Mouse (Mus musculus) limb, embryonic 10.5 days (tissue): ENCODE measurements at regions not wholly inside any gene's neighbourhood (a gene's known extent, or its start where the extent isn't known, plus 50 kb on each side); places are given as distances from the start of the nearest gene placed in this dataset.
"Not testable (repeated sequence)": the region's sequence is repeated elsewhere in the genome, so short reads cannot be mapped to it uniquely, and the experiment has no call there.

ENCODE experiments used
- DNase-seq: peaks from one replicate; pipeline ENCODE4 v3.0.0-alpha.2; 2017; ENCODE audit warnings: low spot score
- H3K27ac ChIP-seq: fragments of 300-500 bp; sonication (generic); 2 replicates; pipeline ENCODE4 v1.5.1; 2016; ENCODE audit warnings: mild to moderate bottlenecking
- H3K27me3 ChIP-seq: fragments of 300-500 bp; sonication (generic); 2 replicates; pipeline ENCODE4 v1.6.1; 2016; ENCODE audit warnings: low read depth, mild to moderate bottlenecking; ENCODE audit not compliant: poor library complexity, severe bottlenecking
- H3K36me3 ChIP-seq: fragments of 300-500 bp; sonication (generic); 2 replicates; pipeline ENCODE4 v1.6.1; 2016; ENCODE audit warnings: mild to moderate bottlenecking, moderate library complexity
- H3K4me1 ChIP-seq: fragments of 300-500 bp; sonication (generic); 2 replicates; pipeline ENCODE4 v1.6.1; 2016
- H3K4me3 ChIP-seq: fragments of 300-500 bp; sonication (generic); 2 replicates; pipeline ENCODE4 v1.5.1; 2016; ENCODE audit warnings: mild to moderate bottlenecking, moderate library complexity
- H3K9me3 ChIP-seq: fragments of 300-500 bp; sonication (generic); replicated peaks from 2 replicates; pipeline ENCODE4 v1.6.1; 2016; ENCODE audit warnings: mild to moderate bottlenecking
- WGBS: fragments of 180-500 bp; shearing (Covaris S2); methylation state at CpG from one replicate; pipeline ENCODE4 v1.1.7; 2016; 5-methylcytosine and 5-hydroxymethylcytosine counted together

DNA sequence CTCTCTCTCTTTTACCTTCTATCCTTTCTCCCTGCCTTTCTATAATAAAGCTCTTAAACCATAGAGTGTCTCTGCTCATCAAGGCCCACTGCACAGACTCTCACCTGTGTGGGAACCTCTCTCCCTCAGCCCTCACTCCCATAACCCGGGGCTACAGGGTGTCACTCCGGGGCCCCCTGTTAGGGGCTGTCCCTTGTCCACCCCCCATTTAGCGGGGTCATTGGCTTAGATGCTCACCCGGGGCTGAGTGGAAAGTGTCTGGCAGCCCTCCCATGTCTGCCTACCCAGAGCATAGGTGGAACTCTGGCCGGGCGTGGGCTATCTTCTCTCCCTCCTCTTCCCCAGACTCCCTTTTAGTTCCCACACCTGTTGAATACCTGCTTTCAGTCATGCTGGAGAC lies 116.4 kb downstream of the Zfp993 start:
- H3K9me3 ChIP-seq, result peaks cover 22% of the 10 kb centered on the region

DNA sequence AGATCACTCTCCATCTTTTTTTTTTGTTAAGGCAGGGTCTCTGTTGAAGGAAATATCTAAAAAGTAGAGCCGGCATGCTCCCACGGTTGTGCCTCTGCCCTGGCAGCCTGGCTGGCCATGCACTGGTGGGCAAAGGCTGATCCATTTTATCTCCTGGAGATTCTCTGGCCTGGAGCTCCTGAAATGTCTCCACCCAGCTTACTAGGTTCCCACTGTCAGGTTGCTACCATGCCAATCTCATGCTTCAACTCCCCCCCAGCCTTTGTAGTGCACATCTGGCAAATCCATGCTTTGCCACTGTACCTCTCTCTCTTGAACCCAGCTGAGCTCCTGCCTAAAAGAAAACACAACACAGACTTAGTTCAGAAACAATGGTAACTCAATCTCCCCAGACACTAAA lies 129.0 kb downstream of the Zfp993 start:
- DNase-seq, result peak; percentile 25
- H3K36me3 ChIP-seq, H3K27ac ChIP-seq, H3K4me3 ChIP-seq, H3K27me3 ChIP-seq, H3K4me1 ChIP-seq: not testable (repeated sequence)
- peaks cover 30% of the 10 kb centered on the region for H3K9me3 ChIP-seq
- WGBS, result 92% methylated on average over 2 of the region's 2 CpGs

More for the DNA sequence above, 116.4 kb downstream of the Zfp993 start:
- peak; percentile 23 for DNase-seq
- WGBS, result 82% methylated on average over 6 of the region's 6 CpGs
- H3K4me3 ChIP-seq, H3K4me1 ChIP-seq, H3K27ac ChIP-seq, H3K36me3 ChIP-seq, H3K27me3 ChIP-seq: not testable (repeated sequence)

DNA sequence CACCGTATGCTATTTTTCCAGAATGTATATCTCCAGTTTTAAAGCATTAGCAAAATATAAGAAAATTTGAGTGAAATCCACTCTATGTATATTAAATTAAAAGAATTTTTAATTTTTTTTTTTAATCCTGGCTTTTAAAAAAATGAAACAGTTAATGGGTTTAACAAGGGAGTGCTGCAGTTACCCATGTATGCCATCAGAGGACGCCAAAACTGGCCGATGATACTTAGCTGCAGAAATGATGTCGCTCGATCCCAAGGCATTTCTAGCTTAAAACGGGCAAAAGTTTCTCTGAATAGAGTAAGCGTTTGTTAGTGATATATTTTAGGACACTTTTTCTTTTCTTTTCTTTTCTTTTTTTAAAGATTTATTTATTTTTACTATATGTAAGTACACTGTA lies 129.9 kb downstream of the Zfp993 start:
- not testable (repeated sequence) for H3K4me3 ChIP-seq, H3K27me3 ChIP-seq, H3K36me3 ChIP-seq, DNase-seq, H3K27ac ChIP-seq, H3K4me1 ChIP-seq
- WGBS, result 84% methylated on average over 7 of the region's 7 CpGs
- peaks cover 26% of the 10 kb centered on the region for H3K9me3 ChIP-seq

DNA sequence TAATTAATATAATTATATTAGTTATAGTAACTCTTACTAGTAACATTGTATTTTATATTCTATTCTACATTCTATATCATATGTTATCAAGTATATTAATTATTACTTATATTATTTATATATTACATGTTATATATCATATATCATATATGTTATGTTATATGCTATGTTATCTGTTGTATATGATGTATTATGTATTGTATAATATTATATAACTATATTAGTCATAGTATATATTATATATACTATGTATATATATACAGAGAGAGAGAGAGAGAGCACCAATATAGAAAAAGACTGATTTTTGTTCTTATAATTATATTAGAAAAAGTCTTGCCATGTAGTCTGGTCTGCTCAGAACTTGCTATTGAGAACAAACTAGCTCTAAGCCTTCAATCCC lies 133.0 kb downstream of the Zfp993 start:
- H3K4me3 ChIP-seq, H3K27me3 ChIP-seq, H3K27ac ChIP-seq, H3K36me3 ChIP-seq, H3K4me1 ChIP-seq, DNase-seq: not testable (repeated sequence)
- H3K9me3 ChIP-seq, result peaks cover 26% of the 10 kb centered on the region
